Mouse (Mus musculus) CD4-positive helper T cell, adult 2 months (primary cell): ENCODE results near the gene Aak1.

Experiments used
- DNase-seq: peaks from one replicate; pipeline ENCODE4 v3.0.0-alpha.2; 2012; ENCODE audit warnings: low read depth, missing footprints, low spot score

The Aak1 gene

DNA sequence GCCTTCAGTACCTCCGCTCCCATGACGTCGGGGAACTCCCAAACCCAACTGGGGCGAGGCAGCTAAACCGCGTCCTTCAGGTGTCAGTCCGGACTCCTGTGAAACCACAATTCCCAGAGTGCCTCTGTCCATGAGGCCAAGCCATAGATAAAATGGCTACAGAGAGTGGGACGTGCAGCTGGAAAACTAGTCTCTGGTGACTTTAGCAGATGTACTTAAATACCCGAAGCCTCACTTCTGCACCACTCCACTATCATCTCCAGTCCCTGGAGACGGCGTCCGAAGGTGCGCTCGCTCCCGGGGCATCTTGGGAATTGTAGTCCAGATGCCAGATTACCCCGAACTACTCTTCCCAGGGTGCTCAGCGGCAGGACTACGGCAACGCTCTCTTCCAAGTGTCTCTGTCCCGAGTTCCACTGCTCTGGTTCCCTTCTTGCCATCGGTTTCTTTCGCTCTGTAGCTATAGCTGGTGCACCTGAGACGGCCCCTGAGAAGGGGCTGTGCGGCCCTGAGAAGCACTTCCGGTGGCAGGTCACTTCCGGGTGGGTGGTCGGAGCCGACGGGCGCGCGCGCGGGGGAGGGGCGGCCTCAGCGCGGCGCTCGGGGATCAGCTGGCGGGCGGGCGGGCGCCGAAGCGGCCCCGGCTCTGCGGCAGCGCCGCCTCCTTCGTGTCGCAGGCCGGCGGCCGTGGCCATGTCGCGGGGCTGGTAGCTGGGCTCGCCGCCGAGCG lies at the start of gene Aak1:
Gene Aak1 (plus strand): TSS at position 603 of the 730 bp plus-strand sequence.
- DNase-seq = peak; percentile 92

DNA sequence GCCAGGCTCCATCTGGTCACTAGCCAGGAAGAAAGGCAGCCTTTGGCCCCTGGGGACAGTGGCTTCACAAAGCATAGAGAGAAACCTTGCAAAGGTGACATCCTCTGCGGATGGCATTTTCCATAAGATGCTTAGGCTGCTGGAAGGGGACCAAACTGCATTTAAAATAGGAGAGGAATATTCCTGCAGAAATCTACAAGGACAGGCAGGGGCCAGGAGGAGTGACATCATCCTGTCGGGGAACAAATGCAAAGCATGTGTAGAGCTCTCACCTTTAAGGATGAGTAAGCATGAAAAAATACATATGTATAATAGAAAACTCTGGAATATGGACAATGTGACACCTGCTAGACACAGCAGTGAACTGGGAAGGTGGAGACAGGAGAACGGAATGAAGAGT lies 48.9 kb upstream of the Aak1 start:
- DNase-seq = no peak

DNA sequence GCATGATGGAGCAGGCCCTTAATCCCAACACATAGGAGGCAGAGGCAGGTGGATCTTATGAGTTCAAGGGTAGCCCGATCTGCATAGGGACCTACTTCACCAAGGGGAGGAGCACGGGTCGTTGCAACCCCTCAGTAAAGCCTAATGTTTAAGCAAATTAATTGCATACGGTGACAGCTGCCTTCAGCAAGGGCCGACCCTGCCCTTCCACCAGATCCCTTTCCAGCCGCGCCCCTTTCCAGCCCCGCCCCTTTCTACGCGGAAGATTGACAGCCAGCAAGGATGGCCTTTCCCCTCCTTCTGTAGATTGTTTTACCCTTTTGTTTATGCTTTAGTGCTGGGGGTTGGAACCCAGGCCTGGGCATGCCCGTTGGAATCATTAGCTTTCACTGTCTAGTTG lies 47.9 kb upstream of the Aak1 start:
- no peak for DNase-seq

- DNase-seq = no peak
Observed at GRCm38 (mm10) chr6:86804646-86805045, 44.7 kb upstream of the Aak1 start.

GRCm38 (mm10) chr6:86806455-86807086 lies 42.7 kb upstream of the Aak1 start:
- peak; percentile 63 for DNase-seq

- no peak for DNase-seq
Observed at GRCm38 (mm10) chr6:86812919-86813318, 36.4 kb upstream of the Aak1 start.

DNA sequence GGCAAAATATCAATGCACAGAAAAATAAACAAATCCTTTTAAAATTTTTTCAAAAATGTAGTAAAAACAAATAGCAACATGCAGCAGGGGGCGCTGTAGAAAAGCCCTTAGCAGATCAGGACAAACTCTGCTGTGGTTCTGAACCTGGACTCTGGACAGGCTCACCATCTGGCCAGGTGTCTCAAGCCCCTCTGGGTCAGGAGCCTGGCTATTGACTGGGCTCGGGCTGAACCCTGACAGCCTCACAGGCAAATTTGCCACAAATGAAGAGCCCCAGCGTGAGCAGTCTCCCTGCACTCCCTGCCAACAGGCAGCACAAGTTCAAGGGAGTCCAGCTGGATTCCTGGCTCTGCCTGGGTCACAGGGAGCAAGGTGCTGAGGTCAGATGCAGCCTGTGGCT lies 36.0 kb upstream of the Aak1 start:
- DNase-seq = peak; percentile 59

GRCm38 (mm10) chr6:86814926-86815325 lies 34.4 kb upstream of the Aak1 start:
- DNase-seq = no peak

DNA sequence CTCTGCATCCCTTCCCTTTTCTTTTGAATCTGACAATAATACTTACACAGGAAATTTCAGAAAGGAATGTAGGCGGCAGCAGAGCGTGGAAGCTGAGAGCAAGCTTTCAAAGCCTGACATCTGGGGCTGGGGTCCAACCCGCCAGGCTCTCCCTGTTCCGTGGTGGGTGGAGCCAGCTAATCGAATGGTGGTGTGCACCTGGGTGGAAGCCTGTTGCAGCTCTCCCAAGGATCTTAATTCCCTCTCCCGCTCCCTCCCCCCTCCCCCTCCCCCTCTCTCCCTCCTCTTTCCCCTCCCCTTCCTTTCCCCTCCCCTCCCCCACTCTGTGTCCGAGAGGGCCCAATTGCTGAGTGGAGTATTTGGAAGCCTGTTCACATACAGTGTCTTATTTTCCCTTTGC lies 33.9 kb upstream of the Aak1 start:
- no peak for DNase-seq

DNA sequence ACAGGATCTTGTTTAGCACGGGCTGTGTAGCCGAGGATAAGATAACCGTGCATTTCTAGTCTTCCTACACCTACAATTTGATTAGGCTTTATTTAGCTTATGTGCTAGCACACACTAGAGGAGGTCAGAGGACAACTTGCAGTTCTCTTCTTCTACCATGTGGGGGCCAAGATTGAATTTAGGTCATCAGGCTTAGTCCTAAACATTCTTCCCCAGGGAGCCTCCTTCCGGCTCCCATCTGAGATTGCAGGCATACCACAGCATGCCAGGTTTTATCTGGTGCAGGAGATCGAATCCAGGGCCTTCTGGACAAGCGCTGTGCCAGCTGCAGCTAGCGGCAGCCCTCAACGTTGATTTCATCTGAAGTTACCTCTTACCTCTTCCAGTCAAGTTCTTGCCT lies 32.7 kb upstream of the Aak1 start:
- peak; percentile 31 for DNase-seq

- DNase-seq = no peak
Observed at GRCm38 (mm10) chr6:86818914-86819313, 30.4 kb upstream of the Aak1 start.

DNA sequence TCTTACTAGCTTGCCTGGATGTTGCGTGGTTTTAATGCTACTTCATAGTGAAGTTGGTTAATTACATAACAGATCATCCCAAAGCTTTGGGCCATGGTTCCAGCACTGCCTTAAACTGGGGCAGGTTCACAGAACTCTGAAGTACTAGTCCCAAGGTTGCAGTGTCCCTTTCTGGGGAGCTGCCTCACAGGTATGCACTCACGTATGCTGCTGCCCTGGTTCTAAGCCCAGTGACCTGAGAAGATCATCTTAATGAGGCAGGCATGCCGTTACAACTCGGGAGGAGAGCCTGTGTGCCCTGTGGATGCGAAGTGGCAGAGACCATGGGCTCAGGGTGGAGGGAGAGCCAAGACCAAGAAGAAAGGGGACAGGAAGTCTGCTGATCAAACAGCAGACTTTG lies 29.4 kb upstream of the Aak1 start:
- DNase-seq = no peak

DNA sequence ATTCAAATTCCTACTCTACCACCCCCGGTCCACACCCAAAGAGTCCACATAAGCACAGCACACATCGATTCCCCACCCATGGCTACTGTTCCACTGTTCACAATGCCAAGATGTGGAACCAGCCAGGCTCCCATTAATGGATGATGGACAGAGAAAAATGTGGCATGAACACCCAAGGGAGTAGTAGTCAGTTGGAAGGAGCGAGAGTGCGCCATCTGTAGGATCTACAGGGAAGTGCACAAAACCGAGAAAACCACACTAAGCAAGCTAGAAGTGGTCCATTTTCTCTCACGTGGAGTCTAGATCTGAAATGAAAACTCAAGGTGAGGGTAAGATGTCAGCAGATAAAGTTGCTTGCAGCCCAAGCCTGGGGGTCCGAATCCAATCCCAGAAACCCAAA lies 28.6 kb upstream of the Aak1 start:
- DNase-seq = peak; percentile 39

- peak; percentile 62 for DNase-seq
Observed at GRCm38 (mm10) chr6:86822285-86823050, 26.8 kb upstream of the Aak1 start.

- no peak for DNase-seq
Observed at GRCm38 (mm10) chr6:86823051-86823431, 26.3 kb upstream of the Aak1 start.

DNA sequence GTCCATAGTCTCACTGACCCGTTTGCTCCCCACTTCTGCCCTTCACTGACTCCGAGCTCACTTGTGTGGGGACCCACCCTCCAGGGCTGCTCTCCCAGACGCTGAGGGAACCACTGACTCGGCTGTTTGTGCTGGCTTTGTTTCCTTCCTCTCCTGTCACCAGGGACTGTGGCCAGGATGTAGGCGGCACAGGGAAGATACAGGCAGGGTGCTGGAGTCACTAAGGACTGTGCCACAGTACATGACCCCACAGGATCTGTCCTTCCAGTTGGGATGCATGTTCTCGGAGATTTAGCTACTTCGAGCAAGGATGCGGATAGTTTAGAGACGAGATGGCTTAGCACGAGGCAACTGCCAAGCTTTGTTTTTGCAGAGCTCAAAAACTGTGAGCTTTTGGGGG lies 25.5 kb upstream of the Aak1 start:
- DNase-seq = no peak

GRCm38 (mm10) chr6:86824401-86824800 lies 24.9 kb upstream of the Aak1 start:
- DNase-seq = no peak

- peak; percentile 21 for DNase-seq
Observed at GRCm38 (mm10) chr6:86827432-86827831, 21.9 kb upstream of the Aak1 start.

GRCm38 (mm10) chr6:86829768-86830167 lies 19.5 kb upstream of the Aak1 start:
- DNase-seq = no peak

DNA sequence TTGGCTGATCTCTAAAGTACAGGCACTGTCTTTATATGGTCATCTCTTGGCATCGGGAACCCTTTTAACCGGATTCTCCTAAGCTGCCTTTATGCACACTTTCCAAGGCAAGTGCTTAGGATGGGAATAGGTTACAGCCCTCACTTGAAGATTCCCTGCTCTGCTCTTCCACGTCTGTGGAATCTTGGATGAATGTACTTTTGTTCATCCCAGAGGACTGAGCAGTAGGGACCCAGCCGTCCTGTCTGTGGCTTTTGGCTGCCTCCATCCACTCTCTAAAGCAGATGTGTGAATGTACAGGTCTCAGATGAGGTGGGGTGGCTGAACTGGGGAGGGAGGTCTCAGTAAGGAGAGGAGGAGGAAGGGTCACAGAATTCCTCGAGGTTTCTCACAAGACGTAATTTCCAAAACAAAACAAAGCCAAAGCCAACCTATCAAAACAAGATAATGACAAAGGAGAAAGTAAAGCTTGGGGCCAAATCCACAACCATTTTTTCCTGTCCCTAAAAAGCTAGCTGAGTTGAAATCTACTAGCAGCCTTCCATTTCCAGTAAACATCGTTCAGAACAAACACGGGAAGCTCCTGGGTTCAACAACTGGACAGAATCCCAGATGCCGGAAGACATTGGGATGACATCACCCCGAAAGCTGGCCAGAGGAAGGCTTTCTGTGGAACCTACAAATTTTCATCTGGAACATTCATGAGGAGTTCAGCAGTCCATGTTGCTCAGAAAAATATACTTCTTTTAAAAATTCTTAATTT lies 18.4 kb upstream of the Aak1 start:
- no peak for DNase-seq

DNA sequence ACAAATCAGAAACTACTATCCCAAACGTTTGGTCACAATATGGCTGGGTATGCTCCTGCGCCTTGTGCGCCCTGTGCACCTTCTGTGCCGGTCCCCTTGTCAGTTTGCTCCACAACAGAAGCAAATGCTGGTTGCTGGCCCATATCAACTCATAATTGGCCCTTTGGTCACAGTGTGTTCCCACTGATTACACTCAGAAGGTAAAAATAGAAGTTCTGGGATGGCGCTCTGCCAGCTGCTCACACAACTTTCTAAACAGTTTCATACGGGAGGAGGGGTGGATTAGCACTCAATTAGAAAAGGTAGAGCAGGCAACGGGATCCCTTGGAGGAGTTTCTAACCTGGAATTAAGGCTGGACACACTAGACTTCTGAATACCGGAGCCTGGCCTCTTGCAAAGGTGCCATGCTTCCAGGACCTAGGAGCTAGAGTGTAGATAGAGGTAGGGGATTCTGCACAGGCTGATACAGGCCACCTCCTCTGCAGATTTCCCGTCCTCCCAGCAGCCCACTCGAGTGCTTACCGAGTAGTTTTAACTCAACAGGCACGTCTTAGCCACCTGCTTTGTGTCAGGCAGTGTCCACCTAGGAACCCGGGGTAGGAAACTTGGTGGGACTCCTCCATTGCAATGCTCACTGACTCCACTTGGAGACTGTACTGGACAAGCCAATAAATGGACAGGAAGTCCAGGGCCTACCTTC lies 16.4 kb upstream of the Aak1 start:
- no peak for DNase-seq
